Comparison of ENCODE assay signal across 8 mouse cellular contexts in genomic region chr13:23519416-23519815, GRCm38 (mm10). TPM values are rescaled to one million over a fixed set of nuclear protein-coding genes. Genes with fewer than 3 reads are reported as not detected.
A peak's percentile ranks its signal among the peaks of the same experiment; 100 is the strongest.
DNase-seq lines count a peak whose midpoint lies in the region; ATAC-seq and TF ChIP-seq lines count a peak whose summit lies in the region.

No protein-coding gene starts in this region.

- H3K4me1 ChIP-seq in brown adipose tissue, adult 24 weeks (ENCODE audit: control insufficient read depth, insufficient read depth, insufficient read length, low read length), result no peaks in the 10 kb centered on the region
- H3K4me1 ChIP-seq in forebrain, embryonic 12.5 days, result peaks cover 4% of the 10 kb centered on the region; the same call in 1 of the 2 replicates
- H3K4me1 ChIP-seq in heart, embryonic 16.5 days (ENCODE audit: control insufficient read depth, insufficient read depth, low read length), result peaks cover 5% of the 10 kb centered on the region; the same call in 1 of the 2 replicates
- peaks cover 46% of the 10 kb centered on the region for H3K4me1 ChIP-seq in liver, embryonic 12.5 days
- H3K4me1 ChIP-seq in stomach, postnatal 0 days (replicated peaks; ENCODE audit: control insufficient read depth, insufficient read depth), result no peaks in the 10 kb centered on the region

- WGBS in forebrain, embryonic 12.5 days, result under 1% methylated on average over 10 of the region's 10 CpGs
- under 1% methylated on average over 10 of the region's 10 CpGs for WGBS in heart, embryonic 16.5 days
- WGBS in liver, embryonic 12.5 days (ENCODE audit: insufficient replicate concordance), result under 1% methylated on average over 10 of the region's 10 CpGs
- under 1% methylated on average over 10 of the region's 10 CpGs for WGBS in stomach, postnatal 0 days

- H3K4me2 ChIP-seq in forebrain, embryonic 12.5 days, result peak overlapping the region; percentile 55
- peak overlapping the region; percentile 94 for H3K4me2 ChIP-seq in heart, embryonic 16.5 days (ENCODE audit: low read depth, low read length)
- H3K4me2 ChIP-seq in liver, embryonic 12.5 days, result peak overlapping the region; percentile 93
- peak overlapping the region; percentile 69 for H3K4me2 ChIP-seq in stomach, postnatal 0 days (replicated peaks; ENCODE audit: low read depth)

- peak; percentile 79 to 80 for DNase-seq in CD8-positive naive resting alpha-beta T cell, adult 2 months (ENCODE audit: low read depth in 2 of 2, low spot score in 2 of 2)
- DNase-seq in kidney, postnatal 25 days, result peak; percentile 74 to 81
- DNase-seq in naive thymus-derived CD4-positive, alpha-beta T cell, adult 2 months (ENCODE audit: low read depth), result peak; percentile 89
- peak; percentile 69 for DNase-seq in stomach, postnatal 0 days (ENCODE audit: low spot score)

- peak overlapping the region; percentile 31; the same call in 1 of the 2 replicates for H3K4me3 ChIP-seq in brown adipose tissue, adult 24 weeks (ENCODE audit: insufficient read depth, low read depth, low read length)
- peak overlapping the region; percentile 38 for H3K4me3 ChIP-seq in forebrain, embryonic 12.5 days (replicated peaks)
- peak overlapping the region; percentile 58 for H3K4me3 ChIP-seq in heart, embryonic 16.5 days (ENCODE audit: low read length)
- H3K4me3 ChIP-seq in liver, embryonic 12.5 days, result peak overlapping the region; percentile 65
- peak overlapping the region; percentile 54 for H3K4me3 ChIP-seq in stomach, postnatal 0 days (ENCODE audit: low read depth, low read length)

- TF ChIP-seq CTCF in stomach, postnatal 0 days (IDR thresholded peaks at IDR 0.05; ENCODE audit: low read depth), result no peak

- peak; percentile 36; the same call in 1 of the 2 replicates for ATAC-seq in forebrain, embryonic 12.5 days (ENCODE audit: low FRiP score)
- ATAC-seq in heart, embryonic 16.5 days (replicated peaks; ENCODE audit: extremely low read depth, insufficient read depth, low FRiP score), result peak; percentile 39; the same call in 1 of the 2 replicates
- peak; percentile 42 for ATAC-seq in liver, embryonic 12.5 days
- ATAC-seq in stomach, postnatal 0 days (ENCODE audit: low FRiP score, low TSS enrichment), result peak; percentile 60; the same call in 1 of the 2 replicates

- no peaks in the 10 kb centered on the region for H3K27me3 ChIP-seq in forebrain, embryonic 12.5 days
- H3K27me3 ChIP-seq in heart, embryonic 16.5 days (ENCODE audit: control insufficient read depth, insufficient read depth, low read length), result no peaks in the 10 kb centered on the region
- H3K27me3 ChIP-seq in liver, embryonic 12.5 days (replicated peaks), result no peaks in the 10 kb centered on the region
- H3K27me3 ChIP-seq in stomach, postnatal 0 days (ENCODE audit: control insufficient read depth, insufficient read depth, low read length), result no peaks in the 10 kb centered on the region

- no peak for TF ChIP-seq EP300 in stomach, postnatal 0 days (optimal IDR thresholded peaks at IDR 0.05)

- no peaks in the 10 kb centered on the region for H3K36me3 ChIP-seq in forebrain, embryonic 12.5 days (replicated peaks)
- no peaks in the 10 kb centered on the region for H3K36me3 ChIP-seq in heart, embryonic 16.5 days (ENCODE audit: control insufficient read depth, insufficient read depth)
- H3K36me3 ChIP-seq in liver, embryonic 12.5 days, result no peaks in the 10 kb centered on the region
- H3K36me3 ChIP-seq in stomach, postnatal 0 days (ENCODE audit: control insufficient read depth, insufficient read depth, low read length), result no peaks in the 10 kb centered on the region

- H3K9me3 ChIP-seq in forebrain, embryonic 12.5 days, result no peaks in the 10 kb centered on the region
- H3K9me3 ChIP-seq in heart, embryonic 16.5 days (replicated peaks; ENCODE audit: control insufficient read depth, low read length), result no peaks in the 10 kb centered on the region
- H3K9me3 ChIP-seq in liver, embryonic 12.5 days (replicated peaks), result no peaks in the 10 kb centered on the region
- H3K9me3 ChIP-seq in stomach, postnatal 0 days (ENCODE audit: control insufficient read depth, low read length), result no peaks in the 10 kb centered on the region

- no peak overlapping the region for H3K27ac ChIP-seq in brown adipose tissue, adult 24 weeks (replicated peaks; ENCODE audit: low read depth, low read length)
- no peak overlapping the region for H3K27ac ChIP-seq in forebrain, embryonic 12.5 days
- peak overlapping the region; percentile 72 for H3K27ac ChIP-seq in heart, embryonic 16.5 days (ENCODE audit: low read length)
- H3K27ac ChIP-seq in liver, embryonic 12.5 days, result peak overlapping the region; percentile 82
- no peak overlapping the region; the same call in 1 of the 2 replicates for H3K27ac ChIP-seq in stomach, postnatal 0 days (replicated peaks)

- H3K9ac ChIP-seq in forebrain, embryonic 12.5 days, result no peak overlapping the region
- H3K9ac ChIP-seq in heart, embryonic 16.5 days (ENCODE audit: low read length), result peak overlapping the region; percentile 46; the same call in 1 of the 2 replicates
- H3K9ac ChIP-seq in liver, embryonic 12.5 days, result peak overlapping the region; percentile 35; the same call in 1 of the 2 replicates
- no peak overlapping the region for H3K9ac ChIP-seq in stomach, postnatal 0 days (ENCODE audit: low read length)

RNA-seq across cellular contexts. Expression of gene Hist1h4h, which starts 11.4 kb away (rescaled TPM):
- 69.6 and 128 TPM in 2 replicates for polyA plus RNA-seq in brown adipose tissue, adult 24 weeks (2012; ENCODE audit: insufficient read depth, insufficient read length, missing spikeins)
- 7.2 and 8.7 TPM in 2 replicates for polyA plus RNA-seq in forebrain, embryonic 12.5 days (2016; fragmentation: Nextera tagmentation; extraction: Ambion mirVana)
- 7.7 and 8.6 TPM in 2 replicates for polyA plus RNA-seq in heart, embryonic 16.5 days (2015; fragmentation: Nextera tagmentation; extraction: Ambion mirVana)
- 4.4 and 4.7 TPM in 2 replicates for polyA plus RNA-seq in liver, embryonic 12.5 days (2016; fragmentation: Nextera tagmentation; extraction: Ambion mirVana)
- polyA plus RNA-seq in stomach, postnatal 0 days (2015; fragmentation: Nextera tagmentation; extraction: Ambion mirVana), result 13.7 and 18.3 TPM in 2 replicates

RNA-seq across cellular contexts. Expression of gene Hist1h2af, which starts 14.3 kb away (rescaled TPM):
- not detected in 2 replicates for polyA plus RNA-seq in brown adipose tissue, adult 24 weeks (2012; ENCODE audit: insufficient read depth, insufficient read length, missing spikeins)
- 9.3 and 10.7 TPM in 2 replicates for polyA plus RNA-seq in forebrain, embryonic 12.5 days (2016; fragmentation: Nextera tagmentation; extraction: Ambion mirVana)
- polyA plus RNA-seq in heart, embryonic 16.5 days (2015; fragmentation: Nextera tagmentation; extraction: Ambion mirVana), result 3.8 and 9.2 TPM in 2 replicates
- polyA plus RNA-seq in liver, embryonic 12.5 days (2016; fragmentation: Nextera tagmentation; extraction: Ambion mirVana), result 7.8 and 13.9 TPM in 2 replicates
- polyA plus RNA-seq in stomach, postnatal 0 days (2015; fragmentation: Nextera tagmentation; extraction: Ambion mirVana), result 4.5 and 8.9 TPM in 2 replicates

RNA-seq across cellular contexts. Expression of gene Hist1h3g, which starts 15.8 kb away (rescaled TPM):
- polyA plus RNA-seq in brown adipose tissue, adult 24 weeks (2012; ENCODE audit: insufficient read depth, insufficient read length, missing spikeins), result not detected in 2 replicates
- 7.2 and 8.3 TPM in 2 replicates for polyA plus RNA-seq in forebrain, embryonic 12.5 days (2016; fragmentation: Nextera tagmentation; extraction: Ambion mirVana)
- polyA plus RNA-seq in heart, embryonic 16.5 days (2015; fragmentation: Nextera tagmentation; extraction: Ambion mirVana), result 2.0 and 2.2 TPM in 2 replicates
- polyA plus RNA-seq in liver, embryonic 12.5 days (2016; fragmentation: Nextera tagmentation; extraction: Ambion mirVana), result 12.9 and 16.3 TPM in 2 replicates
- 2.3 and 3.4 TPM in 2 replicates for polyA plus RNA-seq in stomach, postnatal 0 days (2015; fragmentation: Nextera tagmentation; extraction: Ambion mirVana)

RNA-seq across cellular contexts. Expression of gene Hist1h2bh, which starts 23.8 kb away (rescaled TPM):
- polyA plus RNA-seq in brown adipose tissue, adult 24 weeks (2012; ENCODE audit: insufficient read depth, insufficient read length, missing spikeins), result 1.7 and 2.3 TPM in 2 replicates
- polyA plus RNA-seq in forebrain, embryonic 12.5 days (2016; fragmentation: Nextera tagmentation; extraction: Ambion mirVana), result 0.87 and 0.95 TPM in 2 replicates
- 0.38 and 0.52 TPM in 2 replicates for polyA plus RNA-seq in heart, embryonic 16.5 days (2015; fragmentation: Nextera tagmentation; extraction: Ambion mirVana)
- polyA plus RNA-seq in liver, embryonic 12.5 days (2016; fragmentation: Nextera tagmentation; extraction: Ambion mirVana), result 1.4 and 1.5 TPM in 2 replicates
- polyA plus RNA-seq in stomach, postnatal 0 days (2015; fragmentation: Nextera tagmentation; extraction: Ambion mirVana), result 0.30 and 0.62 TPM in 2 replicates

RNA-seq across cellular contexts. Expression of gene Hist1h3f, which starts 24.4 kb away (rescaled TPM):
- polyA plus RNA-seq in brown adipose tissue, adult 24 weeks (2012; ENCODE audit: insufficient read depth, insufficient read length, missing spikeins), result not detected in 2 replicates
- polyA plus RNA-seq in forebrain, embryonic 12.5 days (2016; fragmentation: Nextera tagmentation; extraction: Ambion mirVana), result 0.99 and 1.5 TPM in 2 replicates
- polyA plus RNA-seq in heart, embryonic 16.5 days (2015; fragmentation: Nextera tagmentation; extraction: Ambion mirVana), result 0.20 and 0.37 TPM in 2 replicates
- 1.3 and 1.6 TPM in 2 replicates for polyA plus RNA-seq in liver, embryonic 12.5 days (2016; fragmentation: Nextera tagmentation; extraction: Ambion mirVana)
- 0.51 and 0.78 TPM in 2 replicates for polyA plus RNA-seq in stomach, postnatal 0 days (2015; fragmentation: Nextera tagmentation; extraction: Ambion mirVana)

Comparison
In these comparisons a context has a peak if more than half of its experiments do, and no peak if none do; other contexts are left out.
1. H3K27ac ChIP-seq: peak in heart, embryonic 16.5 days (single experiment) and liver, embryonic 12.5 days (single experiment); none in brown adipose tissue, adult 24 weeks (single experiment), forebrain, embryonic 12.5 days (single experiment) and stomach, postnatal 0 days (single experiment).
2. H3K9ac ChIP-seq: peak in heart, embryonic 16.5 days (single experiment) and liver, embryonic 12.5 days (single experiment); none in forebrain, embryonic 12.5 days (single experiment) and stomach, postnatal 0 days (single experiment).
3. Peak in every context shown above with its lines, with median percentiles within 50 percentile points of each other: DNase-seq, H3K4me3 ChIP-seq, ATAC-seq and H3K4me2 ChIP-seq.